Mouse (Mus musculus) lung, postnatal 4 days (tissue): ENCODE results near the gene Maco1.
"Not testable (repeated sequence)": the region's sequence is repeated elsewhere in the genome, so short reads cannot be mapped to it uniquely, and the experiment has no call there.

Experiments used
- DNase-seq, 2 experiments: peaks; one replicate each; pipeline ENCODE4 v3.0.0; 2021

The Maco1 gene

DNA sequence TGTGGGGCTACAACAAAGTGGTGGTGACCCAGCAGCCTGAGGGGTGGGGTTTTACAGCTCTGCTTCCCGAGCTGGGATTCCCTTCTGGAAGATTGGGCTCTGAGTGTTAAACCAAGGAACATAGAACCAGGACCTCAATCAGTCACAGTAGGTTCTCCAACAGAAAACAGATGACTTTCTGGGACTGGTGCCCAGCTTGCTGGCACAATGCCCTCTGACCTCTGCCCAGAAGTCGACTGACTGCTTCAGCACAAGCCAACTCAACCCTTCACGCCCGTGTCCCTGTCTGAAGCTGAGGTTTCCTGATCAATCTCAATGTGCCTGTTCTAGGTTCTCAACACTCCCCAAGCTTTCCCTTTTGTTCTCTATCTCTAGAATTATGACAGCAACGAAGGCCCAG lies 48.4 kb downstream of the Maco1 start:
- DNase-seq: peak; percentile 75 to 84

DNA sequence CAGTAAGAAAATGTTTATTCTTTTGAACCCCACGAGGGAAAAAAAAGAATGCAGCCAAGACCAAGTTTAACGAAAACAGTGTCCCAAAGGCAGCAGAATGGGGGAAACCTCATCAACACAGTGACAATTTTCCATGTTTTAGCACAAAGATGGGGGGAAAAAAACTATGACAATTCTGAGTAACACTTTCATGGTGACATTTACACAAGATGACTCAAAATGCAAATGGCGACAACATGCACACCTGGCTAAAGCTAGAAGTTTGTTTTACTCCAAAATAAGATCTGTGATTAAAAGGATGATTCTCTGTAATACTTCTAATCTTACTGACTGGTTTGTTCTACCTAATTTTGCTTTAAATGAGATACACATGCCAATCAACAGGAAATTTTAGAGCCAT lies 50.4 kb downstream of the Maco1 start:
- no peak for DNase-seq

DNA sequence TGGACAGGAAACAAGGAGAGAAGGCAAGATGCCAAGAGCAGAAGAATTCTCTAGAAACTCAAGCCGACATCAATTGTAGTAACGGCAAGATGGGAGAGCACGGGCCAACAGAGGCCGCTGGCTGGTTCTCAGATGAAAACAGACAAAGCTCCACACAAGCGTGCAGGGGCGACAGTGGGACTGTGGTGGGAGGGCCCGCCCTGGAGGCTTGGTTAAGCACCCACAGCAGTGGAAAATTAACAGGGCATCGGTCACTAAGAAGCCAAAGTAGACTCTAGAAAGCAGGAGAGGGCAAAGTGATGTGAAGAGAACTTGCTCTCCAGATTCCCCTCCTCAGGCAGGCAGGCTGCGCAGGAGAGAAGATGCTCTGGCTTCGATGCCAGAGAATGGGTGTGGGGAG lies 51.0 kb downstream of the Maco1 start:
- no peak for DNase-seq

DNA sequence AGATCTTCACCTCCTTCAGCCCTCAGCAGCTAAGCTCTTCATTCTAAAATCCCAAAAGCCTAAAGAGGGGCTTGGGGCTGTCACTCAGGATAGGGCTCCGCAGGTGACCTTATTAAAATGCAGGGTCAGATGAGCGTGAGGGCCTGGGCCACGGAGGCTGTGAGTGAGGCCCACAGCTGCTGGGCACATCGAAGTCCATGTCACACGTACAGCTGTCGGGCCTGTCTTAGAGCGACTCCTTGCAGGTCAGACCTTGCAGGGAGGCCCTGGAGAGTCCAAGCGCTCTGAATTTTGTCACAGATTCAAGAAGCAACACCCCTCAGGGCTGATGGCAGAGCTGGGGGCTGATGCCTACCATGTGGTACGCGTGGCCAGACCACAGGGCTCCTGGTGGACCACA lies 52.5 kb downstream of the Maco1 start:
- DNase-seq: no peak

DNA sequence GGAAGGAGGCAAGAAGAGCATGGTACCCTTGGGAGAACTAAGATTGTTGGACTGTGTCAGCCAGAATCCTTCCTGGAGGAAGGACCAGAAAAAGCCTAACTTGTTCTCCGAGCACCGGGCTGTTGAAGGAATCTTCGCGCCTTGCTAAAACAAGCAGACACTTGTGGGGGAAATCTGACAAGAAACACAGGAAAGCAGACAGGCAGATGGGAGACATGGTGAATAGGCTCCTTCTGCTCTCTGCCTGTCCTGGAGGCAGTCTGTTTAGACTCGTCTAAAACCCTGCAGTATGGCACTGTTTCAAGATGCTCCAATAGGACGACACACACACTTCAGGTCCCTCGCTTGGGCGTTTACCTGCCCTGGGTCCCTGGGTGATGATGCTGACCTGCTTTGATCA lies 53.0 kb downstream of the Maco1 start:
- DNase-seq: no peak

DNA sequence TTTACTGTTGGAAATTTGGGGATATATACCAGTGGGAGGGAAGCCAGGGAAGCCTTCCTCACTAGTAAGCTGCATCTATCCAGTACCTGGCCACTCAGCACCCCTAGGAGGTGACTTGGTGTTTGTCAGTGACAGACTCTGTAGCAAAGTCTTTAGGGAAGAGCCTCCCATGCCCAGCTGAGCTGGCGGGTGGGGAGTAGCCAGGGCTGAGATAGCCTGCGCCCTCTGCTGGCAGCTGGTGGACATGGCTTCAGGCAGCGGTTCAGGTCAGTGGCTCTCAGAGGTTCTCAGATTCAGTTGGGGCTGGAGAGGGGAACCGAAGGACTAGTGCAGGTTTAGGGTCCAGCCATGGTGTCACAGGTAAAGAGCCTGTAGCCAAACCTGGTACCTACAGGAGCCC lies 53.9 kb downstream of the Maco1 start:
- DNase-seq: peak; percentile 72 to 80

DNA sequence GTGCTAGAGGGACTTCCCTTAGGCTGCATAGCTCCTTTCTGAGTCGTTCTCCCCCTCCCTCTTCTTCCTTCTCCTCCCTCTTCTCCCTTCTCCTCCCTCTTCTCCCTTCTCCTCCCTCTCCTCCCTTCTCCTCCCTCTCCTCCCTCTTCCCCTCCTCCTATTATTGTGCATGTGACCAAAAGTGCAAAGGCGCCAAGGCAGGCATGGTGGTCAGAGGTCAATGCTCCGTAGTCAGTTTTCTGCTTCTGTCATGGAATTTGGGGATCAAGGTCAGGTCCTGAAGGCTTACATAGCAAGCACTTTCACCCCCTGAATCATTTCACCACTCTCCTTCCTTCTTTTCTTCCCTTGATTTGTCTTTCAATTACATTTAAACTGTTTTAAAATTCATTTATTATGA lies 54.3 kb downstream of the Maco1 start:
- no peak for DNase-seq

DNA sequence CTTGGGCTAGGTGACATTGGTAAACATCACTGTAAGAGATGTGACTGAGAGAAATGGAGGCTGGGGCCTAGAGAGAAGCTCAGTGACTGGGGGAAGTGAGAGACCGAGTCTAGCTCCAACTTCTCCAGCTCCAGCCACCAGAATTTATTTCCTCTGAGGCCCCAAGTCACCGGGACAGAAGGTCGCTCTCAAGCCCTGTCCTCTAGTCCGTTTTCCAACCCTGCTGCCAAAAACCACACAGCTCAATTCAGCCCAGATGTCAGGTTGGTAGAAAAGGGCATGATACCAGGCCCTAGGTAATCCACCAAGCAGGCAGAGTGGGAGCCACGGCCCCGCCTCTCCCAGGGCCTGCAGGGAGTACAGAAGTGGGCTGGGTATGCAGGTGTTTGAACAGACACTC lies 55.5 kb downstream of the Maco1 start:
- no peak for DNase-seq

DNA sequence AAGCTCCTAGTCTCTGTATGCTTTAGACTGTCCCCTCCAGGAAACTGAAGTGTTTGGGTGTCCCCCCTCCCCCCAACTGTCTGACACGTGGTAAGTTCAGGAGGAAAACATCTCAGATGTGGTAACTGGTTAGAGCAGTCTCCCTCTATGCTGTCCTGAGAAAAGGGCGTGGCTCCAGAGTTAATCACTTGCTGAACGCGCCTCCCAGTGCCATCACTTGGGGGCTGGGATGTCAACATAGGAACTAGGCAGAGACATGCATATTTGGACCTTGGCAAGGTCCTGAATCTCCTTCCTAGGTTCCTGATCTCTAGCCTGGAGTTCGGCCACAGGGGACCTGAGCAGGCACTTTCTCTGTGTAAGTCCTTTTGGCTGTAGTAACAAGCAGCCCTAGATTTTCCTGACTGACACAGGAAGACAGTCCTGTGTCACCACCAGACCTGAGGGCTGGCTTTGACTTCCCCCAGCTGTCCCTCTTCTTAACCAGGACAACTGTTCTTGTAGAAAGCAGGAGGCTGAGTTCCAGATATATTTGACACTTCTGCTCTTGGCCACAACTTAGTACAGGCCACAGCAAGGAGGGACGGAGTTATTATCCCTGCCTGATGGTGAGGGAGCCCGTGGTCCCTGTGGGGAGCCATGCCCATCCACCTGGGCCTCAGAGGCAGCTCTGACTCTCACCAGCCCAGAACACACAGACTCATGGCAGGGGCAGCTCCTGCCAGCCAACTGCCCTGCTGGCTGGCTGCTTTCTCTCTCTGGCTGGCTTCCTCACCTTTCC lies 56.4 kb downstream of the Maco1 start:
- no peak for DNase-seq

DNA sequence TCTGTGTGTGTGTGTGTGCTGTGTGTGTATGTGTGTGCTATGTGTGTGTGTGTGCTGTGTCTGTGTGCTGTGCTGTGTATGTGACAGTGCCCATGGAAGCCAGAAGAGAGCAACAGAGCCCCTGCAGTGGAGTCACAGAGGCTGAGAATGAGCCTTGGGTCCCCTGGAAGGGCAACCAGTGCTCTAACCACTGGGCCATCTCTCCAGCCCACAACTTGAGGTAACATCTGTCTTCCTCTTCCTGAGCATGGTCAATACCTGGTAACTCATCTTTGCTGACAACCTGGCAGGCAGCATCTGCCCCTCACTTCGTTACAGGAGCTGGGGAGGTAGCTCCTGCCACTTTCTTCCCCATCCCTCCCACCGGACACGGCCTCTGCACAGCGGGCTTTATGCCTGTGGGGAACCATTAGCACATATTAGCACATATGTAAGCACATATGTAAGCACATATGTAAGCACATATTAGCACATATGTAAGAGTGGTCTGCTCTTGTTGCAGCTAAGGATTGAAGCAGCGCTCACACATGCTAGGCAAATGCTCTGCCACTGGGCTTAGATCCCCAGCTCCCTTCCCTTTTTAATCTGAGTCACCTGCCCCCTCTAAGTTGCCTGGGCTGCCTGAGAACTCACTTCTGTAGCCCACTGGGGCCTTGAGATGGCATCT lies 57.2 kb downstream of the Maco1 start:
- no peak for DNase-seq

DNA sequence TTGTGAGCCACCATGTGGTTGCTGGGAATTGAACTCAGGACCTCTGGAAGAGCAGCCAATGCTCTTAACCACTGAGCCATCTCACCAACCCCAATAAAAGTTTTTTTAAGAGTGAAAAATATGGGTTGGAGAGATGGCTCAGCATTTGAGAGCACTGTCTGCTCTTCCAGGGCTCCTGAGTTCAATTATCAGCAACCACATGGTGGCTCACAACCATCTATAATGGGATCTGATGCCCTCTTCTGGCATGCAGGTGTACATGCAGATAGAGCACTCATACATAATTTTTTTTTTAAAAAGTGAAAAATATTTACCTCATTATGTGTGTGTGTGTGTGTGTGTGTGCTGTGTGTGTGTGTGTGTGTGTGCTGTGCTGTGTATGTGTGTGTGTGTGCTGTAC lies 58.2 kb downstream of the Maco1 start:
- not testable (repeated sequence) for DNase-seq

DNA sequence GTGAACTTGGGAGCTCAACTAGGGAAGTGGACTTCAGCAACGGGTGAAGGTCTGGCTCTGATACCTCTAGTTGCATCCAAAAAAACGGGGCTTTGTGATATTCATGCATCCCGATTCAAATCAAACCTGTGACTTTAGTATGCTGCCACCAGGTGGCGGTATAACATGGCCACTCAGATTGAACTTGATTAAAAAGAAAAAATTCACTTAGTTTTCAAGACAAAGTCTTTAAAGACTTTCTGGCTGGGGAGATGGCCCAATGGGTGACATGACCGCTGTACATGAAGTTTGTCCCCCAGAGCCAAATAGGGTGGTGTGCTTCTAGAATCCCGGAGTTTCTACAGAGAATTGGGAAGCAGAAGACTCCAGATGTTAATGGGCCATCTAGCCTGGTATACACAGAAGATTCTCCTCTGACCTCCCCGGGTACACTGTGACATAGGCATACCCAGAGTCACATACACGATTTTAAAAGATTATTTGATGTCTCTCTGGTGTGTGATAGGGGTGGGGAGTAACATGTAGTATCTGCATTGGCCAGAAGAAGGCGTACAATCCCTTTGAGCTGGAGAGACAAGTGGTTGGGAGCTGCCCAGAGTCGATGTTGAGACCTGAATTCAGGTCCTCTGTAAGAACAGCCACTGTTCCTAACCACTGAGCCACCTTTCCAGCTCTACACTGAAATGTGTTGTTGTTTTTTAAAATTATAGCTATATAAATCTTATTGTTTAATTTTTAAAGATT lies 59.8 kb downstream of the Maco1 start:
- DNase-seq: peak in 1 of 2 experiments; percentile 68

DNA sequence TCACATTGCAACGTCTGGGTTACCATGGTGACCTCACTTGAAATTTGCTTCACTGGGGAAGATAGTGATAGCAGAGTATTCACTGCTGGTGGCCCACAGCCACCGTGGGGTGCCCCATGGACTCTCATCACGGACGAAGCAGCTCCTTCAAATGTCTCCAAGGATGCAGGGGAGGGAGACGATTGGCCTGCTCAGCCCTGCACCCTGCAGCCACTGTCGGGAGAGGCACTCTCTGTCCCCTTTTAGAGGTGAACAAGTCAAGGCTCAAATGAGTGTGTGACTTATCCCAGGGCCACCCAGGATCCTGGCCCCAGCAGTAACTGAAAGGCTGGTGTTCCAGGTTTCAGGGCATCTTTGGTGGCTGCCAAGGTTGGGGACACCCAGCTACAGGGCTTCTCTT lies 61.4 kb downstream of the Maco1 start:
- DNase-seq: no peak

DNA sequence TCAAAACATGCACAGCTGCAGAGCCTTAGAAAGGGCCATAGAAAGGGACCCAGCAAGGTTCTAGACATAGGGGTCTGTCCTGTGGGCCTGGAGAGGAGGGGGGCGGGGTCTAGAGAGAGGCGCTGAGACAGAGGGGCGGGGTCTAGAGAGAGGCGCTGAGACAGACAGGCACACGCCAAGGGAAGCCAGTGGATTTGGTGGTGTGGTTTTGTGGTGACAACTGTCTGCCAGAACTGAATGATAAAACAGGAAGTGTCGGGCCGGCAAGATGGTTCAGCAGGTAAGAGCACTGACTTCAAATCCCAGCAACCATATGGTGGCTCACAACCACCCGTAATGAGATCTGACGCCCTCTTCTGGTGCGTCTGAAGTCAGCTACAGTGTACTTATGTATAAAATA lies 66.2 kb downstream of the Maco1 start:
- DNase-seq: peak in 1 of 2 experiments; percentile 33

DNA sequence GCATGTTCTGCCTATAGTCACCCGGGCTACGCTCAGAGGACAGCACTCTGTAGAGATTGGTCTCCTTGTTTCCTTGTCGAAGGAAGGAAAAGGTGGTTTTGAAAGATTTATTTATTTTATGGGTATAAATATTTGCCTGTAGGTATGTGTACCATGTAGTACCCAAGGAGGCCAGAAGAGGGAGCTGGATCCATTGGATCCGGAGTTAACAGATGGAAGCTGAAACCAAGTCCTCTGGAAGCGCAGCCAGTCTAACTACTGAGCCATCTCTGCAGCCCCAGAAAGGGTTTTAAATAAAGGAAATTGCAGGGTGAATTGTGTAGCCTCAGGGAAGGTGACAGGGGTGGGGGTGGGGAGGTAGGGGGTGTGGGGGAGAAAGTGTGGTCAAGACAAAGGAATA lies 68.4 kb downstream of the Maco1 start:
- DNase-seq: peak in 1 of 2 experiments; percentile 44

DNA sequence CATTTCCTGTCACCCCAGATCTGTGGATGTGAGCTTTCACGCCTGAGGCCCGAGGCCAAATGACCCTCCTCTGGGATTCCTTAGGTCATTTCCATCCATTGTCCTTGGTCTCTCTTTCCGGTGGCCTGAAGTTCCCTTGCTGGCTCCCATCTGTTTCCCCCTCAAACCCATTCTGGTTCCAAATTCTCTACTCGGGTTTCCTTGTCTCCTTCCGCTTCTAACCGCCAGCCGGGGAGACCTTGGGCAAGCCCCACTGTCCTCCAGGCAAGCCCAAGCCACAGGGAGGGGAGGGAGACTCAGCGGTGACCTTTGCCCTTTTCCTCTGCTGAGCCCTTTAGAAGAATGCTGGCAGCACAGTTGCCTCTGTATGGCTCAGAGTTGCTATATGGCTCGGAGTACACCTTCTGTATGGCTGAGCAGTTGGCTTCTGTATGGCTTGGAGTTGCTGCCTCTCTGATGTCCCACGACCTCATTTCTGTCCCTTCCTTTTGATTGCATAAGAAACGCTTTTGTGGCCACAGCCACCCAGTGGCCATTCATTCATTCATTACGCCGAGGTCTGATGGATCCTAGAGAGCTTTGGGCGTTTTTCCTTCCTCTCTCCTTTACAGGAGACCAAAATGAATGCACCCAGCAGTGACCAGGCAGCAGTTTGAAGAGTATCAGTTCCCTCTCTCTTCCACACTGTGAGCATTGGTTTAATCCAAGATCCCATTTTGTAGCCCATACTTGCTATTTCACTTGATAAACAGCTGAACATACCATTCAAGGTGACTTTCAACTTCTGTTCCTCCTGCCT lies 73.8 kb downstream of the Maco1 start:
- DNase-seq: peak; percentile 67 to 83

DNA sequence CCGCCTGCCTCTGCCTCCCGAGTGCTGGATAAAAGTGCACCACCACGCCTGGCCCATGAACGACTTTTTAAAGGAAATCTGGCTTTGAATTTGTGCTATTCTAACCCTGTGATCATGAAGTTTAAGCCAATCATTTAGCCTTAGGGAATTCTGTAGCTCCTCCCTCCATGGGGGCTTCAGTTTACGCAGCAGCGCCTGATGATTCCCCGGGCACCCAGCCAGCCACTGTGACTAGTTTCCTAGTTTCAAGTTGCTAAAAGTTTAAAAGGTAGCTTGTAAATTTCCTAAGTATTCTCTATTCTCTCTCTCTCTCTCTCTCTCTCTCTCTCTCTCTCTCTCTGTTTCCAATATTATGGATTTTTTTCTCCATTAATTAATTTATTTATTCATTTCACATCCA lies 76.9 kb downstream of the Maco1 start:
- no peak for DNase-seq

DNA sequence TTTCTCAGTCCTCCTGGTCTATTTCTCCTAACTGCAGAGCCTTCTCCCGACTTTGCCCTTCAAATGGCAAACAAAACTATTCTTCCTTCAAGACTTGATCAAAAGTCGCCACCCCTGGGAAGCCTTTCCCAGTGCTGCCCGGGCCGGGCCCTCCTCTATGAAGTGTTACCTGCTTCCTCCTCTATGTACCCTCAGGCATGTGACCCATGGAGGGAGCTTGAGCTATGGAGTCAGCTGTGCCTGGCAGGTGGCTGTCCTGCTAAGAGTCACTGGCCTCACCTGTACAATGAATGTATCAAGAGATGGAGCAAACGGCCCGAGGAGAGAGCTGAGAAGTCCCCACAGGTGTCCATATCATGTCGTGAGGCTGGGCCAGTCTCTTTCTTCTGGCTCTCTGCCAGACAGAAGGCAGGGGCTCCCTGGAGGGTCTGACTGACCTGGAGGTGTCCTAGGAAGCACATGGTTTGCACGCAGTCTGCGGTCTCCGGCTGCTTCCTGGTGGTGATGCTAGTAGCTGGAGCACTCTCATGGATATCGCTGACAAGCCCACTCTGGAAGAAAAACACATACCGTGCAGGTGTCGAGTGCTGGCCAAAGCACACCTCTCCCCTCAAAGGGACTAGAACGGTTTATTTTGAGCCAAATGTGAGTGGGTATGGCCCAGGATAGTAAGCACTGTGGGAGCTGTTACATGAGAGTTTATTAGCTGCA lies 77.8 kb downstream of the Maco1 start:
- DNase-seq: peak in 1 of 2 experiments; percentile 46

DNA sequence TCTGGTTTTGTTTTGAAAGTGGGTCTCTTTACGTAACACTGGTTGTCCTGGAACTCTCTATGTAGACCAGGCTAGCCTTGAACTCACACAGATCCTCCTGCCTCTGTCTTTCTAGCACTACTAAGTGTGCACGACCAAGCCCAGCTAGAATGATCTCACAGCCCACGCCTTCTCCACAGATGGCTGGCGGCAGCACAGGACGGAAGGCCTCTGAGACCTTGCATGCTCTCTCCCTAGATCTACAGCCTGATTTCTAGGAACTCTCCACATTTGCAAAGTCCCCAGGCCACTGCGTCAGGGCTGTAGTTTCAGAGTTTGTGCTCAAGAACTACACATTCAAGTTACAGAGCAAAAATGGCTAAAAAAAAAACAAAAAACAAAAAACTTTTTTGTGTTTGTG lies 79.0 kb downstream of the Maco1 start:
- DNase-seq: no peak

DNA sequence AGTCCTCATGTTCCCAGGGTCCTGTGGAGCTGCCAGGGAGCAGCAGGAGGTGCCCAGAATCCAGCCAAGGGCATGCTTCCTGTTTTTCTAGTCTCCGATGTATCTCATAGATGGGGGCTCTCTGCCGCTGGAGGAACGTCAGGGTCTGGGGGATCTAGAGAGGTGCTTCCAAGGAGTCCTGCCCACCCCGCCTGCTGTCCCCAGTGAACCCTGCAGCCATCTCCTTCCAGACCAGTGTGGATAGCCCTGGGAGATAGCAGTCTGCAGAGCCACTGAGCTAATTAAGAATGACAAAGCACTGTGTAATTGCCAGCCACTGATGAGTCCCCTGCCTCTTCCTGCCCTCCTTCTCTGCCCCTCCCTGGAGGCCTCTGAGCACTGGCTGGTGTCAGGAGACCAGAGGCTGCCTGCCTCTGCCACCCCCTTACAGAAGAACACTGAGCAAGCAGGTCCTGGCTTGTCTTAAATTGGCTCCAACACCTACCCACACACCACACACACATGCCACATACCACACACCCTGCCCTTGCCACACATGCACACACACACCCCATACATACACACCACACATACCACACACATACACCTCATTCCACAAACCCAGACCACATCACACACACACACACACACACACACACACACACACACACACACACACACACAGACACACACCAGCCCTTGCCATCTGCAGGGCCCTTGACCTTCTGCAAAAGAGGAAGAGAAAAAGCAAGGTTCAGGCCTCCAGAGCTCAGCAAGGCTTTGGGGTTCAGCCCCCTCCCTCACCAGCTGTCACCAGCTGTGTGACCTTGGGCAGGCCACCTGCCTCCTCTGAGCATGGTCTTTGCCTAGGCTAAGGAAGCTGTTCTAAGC lies 80.1 kb downstream of the Maco1 start:
- peak in 1 of 2 experiments; percentile 51 for DNase-seq

DNA sequence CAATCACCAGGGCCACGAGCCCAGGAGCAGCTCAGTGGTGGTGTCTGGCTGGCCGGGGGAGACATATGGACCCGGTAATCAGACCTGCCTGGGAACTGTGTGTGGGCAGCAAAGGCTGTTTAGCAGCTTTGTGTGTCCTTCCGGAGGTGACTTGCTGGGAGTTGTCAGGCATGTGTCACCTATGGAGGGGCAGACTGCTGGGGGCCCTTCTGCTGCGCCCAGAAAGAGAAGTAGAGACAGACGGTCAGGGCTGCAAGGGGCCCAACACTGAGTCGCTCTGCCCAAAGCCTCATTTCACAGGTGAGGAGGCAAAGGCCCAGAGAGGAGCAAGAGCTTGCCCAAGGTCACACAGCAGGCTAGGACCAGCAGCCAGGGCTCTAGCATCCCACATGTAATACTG lies 83.3 kb downstream of the Maco1 start:
- DNase-seq: no peak
